Mouse (Mus musculus): ENCODE results near the gene Ncor2. TPM values are rescaled to one million over a fixed set of nuclear protein-coding genes. Genes with fewer than 3 reads are reported as not detected.

Gene Ncor2
- total RNA-seq, 1 experiment, result 19.9 TPM

- Histone ChIP-seq H3K4me1 (ENCODE audit: control insufficient read depth in 2 of 2, insufficient read depth in 2 of 2, low read length in 2 of 2, poor library complexity in 1 of 2) (peaks cover 0 to 4% of the 10 kb centered on the region in 2 experiments; a peak in 1 of 4 replicates), H3K9me3 (ENCODE audit: control insufficient read depth, insufficient read depth, low read depth, low read length) (no peaks in the 10 kb centered on the region), H3K36me3 (ENCODE audit: control insufficient read depth, insufficient read depth, low read length, poor library complexity, severe bottlenecking) (peaks cover 68% of the 10 kb centered on the region), H3K4me3 (ENCODE audit: insufficient read depth in 1 of 2, low read depth in 1 of 2, low read length in 2 of 2, poor library complexity in 1 of 2, severe bottlenecking in 1 of 2) (no peak overlapping the region), H3K9ac (ENCODE audit: insufficient read depth, low read depth, low read length, poor library complexity, severe bottlenecking) (no peak overlapping the region), H3K27ac (ENCODE audit: insufficient read depth, low read depth, low read length, poor library complexity, severe bottlenecking) (no peak overlapping the region)
- no peak for DNase-seq (ENCODE audit: low read depth, low spot score)
- in situ Hi-C loops (cut with MboI; ENCODE audit: low sequenced_read_pairs in 2 of 2, unreplicated experiment in 2 of 2), result no loop called here
- TF ChIP-seq HCFC1 (IDR thresholded peaks at IDR 0.05; ENCODE audit: borderline replicate concordance, insufficient read depth, low read length), result no peak
Observed at GRCm38 (mm10) chr5:125028371-125028770, 150.6 kb downstream of the Ncor2 start.

DNA sequence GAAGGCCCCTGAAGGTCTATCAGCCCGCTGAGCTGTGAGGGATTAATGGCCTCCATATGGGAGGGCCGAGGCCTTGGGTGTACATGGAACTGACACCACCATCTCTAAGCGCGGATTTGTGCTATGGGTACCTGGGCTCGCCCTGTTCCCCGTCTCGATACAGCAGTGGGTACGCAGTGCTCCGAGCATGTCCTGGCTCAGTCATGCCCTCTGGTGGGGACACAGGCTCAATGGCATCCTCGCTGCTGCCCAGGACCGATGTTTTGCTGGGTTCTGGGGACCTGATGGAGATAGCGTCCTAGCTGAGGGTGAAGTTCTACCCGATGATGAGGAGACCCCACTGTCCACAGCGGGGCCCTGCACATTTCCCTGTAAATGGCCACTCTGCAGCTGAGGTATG lies 155.0 kb downstream of the Ncor2 start:
- H3K27ac ChIP-seq (ENCODE audit: insufficient read depth, low read depth, low read length, poor library complexity, severe bottlenecking), result no peak overlapping the region
- in situ Hi-C loops (cut with MboI; ENCODE audit: low sequenced_read_pairs in 2 of 2, unreplicated experiment in 2 of 2), result no loop called here
- peaks cover 58% of the 10 kb centered on the region for H3K36me3 ChIP-seq (ENCODE audit: control insufficient read depth, insufficient read depth, low read length, poor library complexity, severe bottlenecking)

GRCm38 (mm10) chr5:125021298-125021697 lies 157.7 kb downstream of the Ncor2 start:
- DNase-seq (ENCODE audit: low read depth, low spot score), result no peak
- Histone ChIP-seq H3K4me1 (ENCODE audit: control insufficient read depth in 2 of 2, insufficient read depth in 2 of 2, low read length in 2 of 2, poor library complexity in 1 of 2) (no peaks in the 10 kb centered on the region), H3K27ac (ENCODE audit: insufficient read depth, low read depth, low read length, poor library complexity, severe bottlenecking) (no peak overlapping the region), H3K4me3 (ENCODE audit: insufficient read depth in 1 of 2, low read depth in 1 of 2, low read length in 2 of 2, poor library complexity in 1 of 2, severe bottlenecking in 1 of 2) (no peak overlapping the region), H3K36me3 (ENCODE audit: control insufficient read depth, insufficient read depth, low read length, poor library complexity, severe bottlenecking) (peaks cover 62% of the 10 kb centered on the region), H3K9ac (ENCODE audit: insufficient read depth, low read depth, low read length, poor library complexity, severe bottlenecking) (no peak overlapping the region), H3K9me3 (ENCODE audit: control insufficient read depth, insufficient read depth, low read depth, low read length) (no peaks in the 10 kb centered on the region)
- in situ Hi-C loops (cut with MboI; ENCODE audit: low sequenced_read_pairs in 2 of 2, unreplicated experiment in 2 of 2), result no loop called here
- TF ChIP-seq HCFC1 (IDR thresholded peaks at IDR 0.05; ENCODE audit: borderline replicate concordance, insufficient read depth, low read length) (no peak), CHD2 (IDR thresholded peaks at IDR 0.05; ENCODE audit: low read depth, low read length) (no peak), ZNF384 (IDR thresholded peaks at IDR 0.05; ENCODE audit: low read depth, low read length) (no peak), ZC3H11A (IDR thresholded peaks at IDR 0.05; ENCODE audit: borderline replicate concordance, low read depth, low read length) (no peak), MAFK (IDR thresholded peaks at IDR 0.05; ENCODE audit: insufficient read depth, low read depth, low read length) (no peak)

More for the DNA sequence above, 155.0 kb downstream of the Ncor2 start:
- Histone ChIP-seq H3K4me3 (ENCODE audit: insufficient read depth in 1 of 2, low read depth in 1 of 2, low read length in 2 of 2, poor library complexity in 1 of 2, severe bottlenecking in 1 of 2) (no peak overlapping the region), H3K9me3 (ENCODE audit: control insufficient read depth, insufficient read depth, low read depth, low read length) (no peaks in the 10 kb centered on the region), H3K4me1 (ENCODE audit: control insufficient read depth in 2 of 2, insufficient read depth in 2 of 2, low read length in 2 of 2, poor library complexity in 1 of 2) (peaks cover 0 to 4% of the 10 kb centered on the region in 2 experiments; a peak in 1 of 4 replicates), H3K9ac (ENCODE audit: insufficient read depth, low read depth, low read length, poor library complexity, severe bottlenecking) (no peak overlapping the region)
- no peak for DNase-seq (ENCODE audit: low read depth, low spot score)
- TF ChIP-seq ZC3H11A (IDR thresholded peaks at IDR 0.05; ENCODE audit: borderline replicate concordance, low read depth, low read length) (no peak), HCFC1 (IDR thresholded peaks at IDR 0.05; ENCODE audit: borderline replicate concordance, insufficient read depth, low read length) (no peak), ZNF384 (IDR thresholded peaks at IDR 0.05; ENCODE audit: low read depth, low read length) (no peak), MAFK (IDR thresholded peaks at IDR 0.05; ENCODE audit: insufficient read depth, low read depth, low read length) (no peak), CHD2 (IDR thresholded peaks at IDR 0.05; ENCODE audit: low read depth, low read length) (no peak)

DNA sequence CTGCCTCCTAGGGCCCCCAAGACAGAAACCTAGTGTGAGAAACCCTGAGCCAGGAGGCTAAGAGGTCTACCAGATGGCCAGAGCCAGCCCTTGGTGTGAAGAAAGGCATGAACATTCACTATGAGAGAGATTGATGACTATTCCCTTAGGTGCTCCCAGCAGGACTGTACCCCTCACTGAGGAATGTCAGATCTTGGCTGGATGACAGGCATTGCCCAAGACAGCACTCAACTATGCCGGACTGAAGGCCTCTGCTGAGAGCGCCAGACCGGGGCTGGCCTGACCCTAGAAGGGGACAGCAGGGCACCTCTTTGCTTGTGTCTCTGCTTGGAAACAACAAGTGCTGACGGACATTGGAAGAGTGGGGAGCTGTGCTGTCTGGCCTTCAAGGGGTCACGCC lies 159.9 kb downstream of the Ncor2 start:
- no peak overlapping the region for H3K4me3 ChIP-seq (ENCODE audit: insufficient read depth in 1 of 2, low read depth in 1 of 2, low read length in 2 of 2, poor library complexity in 1 of 2, severe bottlenecking in 1 of 2)
- no peak overlapping the region for H3K9ac ChIP-seq (ENCODE audit: insufficient read depth, low read depth, low read length, poor library complexity, severe bottlenecking)
- TF ChIP-seq ZC3H11A (IDR thresholded peaks at IDR 0.05; ENCODE audit: borderline replicate concordance, low read depth, low read length) (no peak), MAFK (IDR thresholded peaks at IDR 0.05; ENCODE audit: insufficient read depth, low read depth, low read length) (no peak), ZNF384 (IDR thresholded peaks at IDR 0.05; ENCODE audit: low read depth, low read length) (no peak), HCFC1 (IDR thresholded peaks at IDR 0.05; ENCODE audit: borderline replicate concordance, insufficient read depth, low read length) (no peak), CHD2 (IDR thresholded peaks at IDR 0.05; ENCODE audit: low read depth, low read length) (no peak)
- no peaks in the 10 kb centered on the region for H3K9me3 ChIP-seq (ENCODE audit: control insufficient read depth, insufficient read depth, low read depth, low read length)
- H3K27ac ChIP-seq (ENCODE audit: insufficient read depth, low read depth, low read length, poor library complexity, severe bottlenecking), result no peak overlapping the region
- in situ Hi-C loops (cut with MboI; ENCODE audit: low sequenced_read_pairs in 2 of 2, unreplicated experiment in 2 of 2), result no loop called here
- no peaks in the 10 kb centered on the region for H3K4me1 ChIP-seq (ENCODE audit: control insufficient read depth in 2 of 2, insufficient read depth in 2 of 2, low read length in 2 of 2, poor library complexity in 1 of 2)
- H3K36me3 ChIP-seq (ENCODE audit: control insufficient read depth, insufficient read depth, low read length, poor library complexity, severe bottlenecking), result peaks cover 44% of the 10 kb centered on the region
- DNase-seq (ENCODE audit: low read depth, low spot score), result no peak

DNA sequence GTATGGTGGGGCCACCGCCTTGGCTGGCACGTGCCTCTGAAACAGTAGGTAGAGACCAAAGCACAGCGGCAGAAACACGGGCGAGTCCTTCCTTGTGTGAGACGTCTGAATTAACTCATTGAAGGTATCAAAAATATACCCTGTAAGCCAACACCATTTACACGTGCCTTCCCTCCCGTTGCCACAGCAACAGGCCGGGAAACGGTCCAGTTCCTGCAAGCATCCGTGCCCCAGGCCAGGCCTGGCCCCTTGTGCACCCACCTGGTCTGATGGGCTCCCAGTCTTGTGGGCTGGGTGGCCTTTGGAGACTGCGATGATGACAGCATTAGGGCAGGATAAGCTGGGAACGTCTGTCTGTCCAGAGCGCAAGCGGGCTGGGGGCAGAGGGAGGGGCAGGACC lies 161.7 kb downstream of the Ncor2 start:
- DNase-seq (ENCODE audit: low read depth, low spot score), result no peak
- Histone ChIP-seq H3K9me3 (ENCODE audit: control insufficient read depth, insufficient read depth, low read depth, low read length) (no peaks in the 10 kb centered on the region), H3K4me1 (ENCODE audit: control insufficient read depth in 2 of 2, insufficient read depth in 2 of 2, low read length in 2 of 2, poor library complexity in 1 of 2) (no peaks in the 10 kb centered on the region), H3K4me3 (ENCODE audit: insufficient read depth in 1 of 2, low read depth in 1 of 2, low read length in 2 of 2, poor library complexity in 1 of 2, severe bottlenecking in 1 of 2) (no peak overlapping the region), H3K27ac (ENCODE audit: insufficient read depth, low read depth, low read length, poor library complexity, severe bottlenecking) (no peak overlapping the region), H3K36me3 (ENCODE audit: control insufficient read depth, insufficient read depth, low read length, poor library complexity, severe bottlenecking) (peaks cover 28% of the 10 kb centered on the region; the same call in 1 of the 2 replicates), H3K9ac (ENCODE audit: insufficient read depth, low read depth, low read length, poor library complexity, severe bottlenecking) (no peak overlapping the region)
- in situ Hi-C loops (cut with MboI; ENCODE audit: low sequenced_read_pairs in 2 of 2, unreplicated experiment in 2 of 2), result no loop called here
- TF ChIP-seq ZNF384 (IDR thresholded peaks at IDR 0.05; ENCODE audit: low read depth, low read length), result no peak
- TF ChIP-seq CHD2 (IDR thresholded peaks at IDR 0.05; ENCODE audit: low read depth, low read length), result no peak
- TF ChIP-seq MAFK (IDR thresholded peaks at IDR 0.05; ENCODE audit: insufficient read depth, low read depth, low read length), result no peak
